Mouse (Mus musculus) neural tube, embryonic 15.5 days (tissue): Measurements from ENCODE around the gene Ankrd33. TPM values are rescaled to one million over a fixed set of nuclear protein-coding genes. Genes with fewer than 3 reads are reported as not detected.

Experiments
- ATAC-seq: fragments of 200-750 bp; cut with Nextera tagmentation; 2 replicates; pipeline ENCODE4 v1.8.0; 2017; ENCODE audit warnings: mild to moderate bottlenecking, moderate TSS enrichment, moderate library complexity; ENCODE audit not compliant: low FRiP score
- H3K27ac ChIP-seq: fragments of 300-500 bp; sonication (generic); replicated peaks from 2 replicates; pipeline ENCODE4 v1.5.1; 2015; ENCODE audit warnings: mild to moderate bottlenecking, inconsistent platforms
- H3K27me3 ChIP-seq: fragments of 300-500 bp; sonication (generic); replicated peaks from 2 replicates; pipeline ENCODE4 v1.6.1; 2015; ENCODE audit warnings: inconsistent platforms
- H3K36me3 ChIP-seq: fragments of 300-500 bp; sonication (generic); 2 replicates; pipeline ENCODE4 v1.6.1; 2015; ENCODE audit warnings: inconsistent platforms
- H3K4me1 ChIP-seq: fragments of 300-500 bp; sonication (generic); 2 replicates; pipeline ENCODE4 v1.6.1; 2015; ENCODE audit warnings: inconsistent platforms
- H3K4me2 ChIP-seq: fragments of 300-500 bp; sonication (generic); 2 replicates; pipeline ENCODE4 v1.6.1; 2015; ENCODE audit warnings: inconsistent platforms, mild to moderate bottlenecking, moderate library complexity
- H3K4me3 ChIP-seq: fragments of 300-500 bp; sonication (generic); replicated peaks from 2 replicates; pipeline ENCODE4 v1.5.1; 2015; ENCODE audit warnings: mild to moderate bottlenecking, inconsistent platforms
- H3K9ac ChIP-seq: fragments of 300-500 bp; sonication (generic); replicated peaks from 2 replicates; pipeline ENCODE4 v1.6.1; 2015; ENCODE audit warnings: mild to moderate bottlenecking, inconsistent platforms
- H3K9me3 ChIP-seq: fragments of 300-500 bp; sonication (generic); replicated peaks from 2 replicates; pipeline ENCODE4 v1.6.1; 2016; ENCODE audit warnings: inconsistent platforms
- WGBS: fragments of 180-500 bp; shearing (Covaris S2); methylation state at CpG from one replicate; pipeline ENCODE4 v1.1.7; 2015; ENCODE audit warnings: mixed read lengths; 5-methylcytosine and 5-hydroxymethylcytosine counted together
- polyA plus RNA-seq: library from polyadenylated mRNA; unstranded; fragments of >200 nt; fragmentation: Nextera tagmentation; extraction: Ambion mirVana; gene quantifications from 2 replicates; pipeline ENCODE4 v1.2.1, GENCODE M21; 2015

Gene Ankrd33
- not detected in 2 replicates for polyA plus RNA-seq

- H3K27ac ChIP-seq = no peak within 1 kb of the TSS
- no peaks in the 10 kb centered on the region for H3K27me3 ChIP-seq
- H3K9me3 ChIP-seq = no peaks in the 10 kb centered on the region
- no peak within 1 kb of the TSS for H3K4me3 ChIP-seq
- WGBS = 74% methylated on average over 5 of the region's 5 CpGs
- H3K4me1 ChIP-seq = no peaks in the 10 kb centered on the region
- no peak within 1 kb of the TSS for H3K9ac ChIP-seq
- H3K4me2 ChIP-seq = no peak within 1 kb of the TSS
- no peaks in the 10 kb centered on the region for H3K36me3 ChIP-seq
- no peak for ATAC-seq
Measured at GRCm38 (mm10) chr15:101115511-101116110, at the start of gene Ankrd33. Gene Ankrd33, plus strand, starts transcription at chr15:101115755.

- Histone ChIP-seq H3K4me1 (peaks cover 70% of the 10 kb centered on the region), H3K9me3 (no peaks in the 10 kb centered on the region), H3K9ac (no peak overlapping the region), H3K4me3 (no peak overlapping the region), H3K36me3 (no peaks in the 10 kb centered on the region), H3K27ac (no peak overlapping the region), H3K4me2 (no peak overlapping the region), H3K27me3 (no peaks in the 10 kb centered on the region)
- ATAC-seq = no peak
- WGBS = 9% methylated on average over 5 of the region's 6 CpGs
Measured at GRCm38 (mm10) chr15:101066364-101066847, 49.1 kb upstream of the Ankrd33 start.

GRCm38 (mm10) chr15:101066920-101067696, 48.4 kb upstream of the Ankrd33 start:
- H3K36me3 ChIP-seq = no peaks in the 10 kb centered on the region
- ATAC-seq = no peak
- H3K9me3 ChIP-seq = no peaks in the 10 kb centered on the region
- H3K27me3 ChIP-seq = no peaks in the 10 kb centered on the region
- H3K4me3 ChIP-seq = no peak overlapping the region
- no peak overlapping the region for H3K27ac ChIP-seq
- WGBS = 19% methylated on average over 7 of the region's 9 CpGs
- H3K4me1 ChIP-seq = peaks cover 70% of the 10 kb centered on the region
- H3K9ac ChIP-seq = no peak overlapping the region
- no peak overlapping the region for H3K4me2 ChIP-seq

GRCm38 (mm10) chr15:101068029-101068428, 47.5 kb upstream of the Ankrd33 start:
- WGBS = 53% methylated on average over 3 of the region's 3 CpGs
- H3K4me1 ChIP-seq = peaks cover 65% of the 10 kb centered on the region
- no peaks in the 10 kb centered on the region for H3K36me3 ChIP-seq
- no peak for ATAC-seq
- H3K27me3 ChIP-seq = no peaks in the 10 kb centered on the region
- H3K27ac ChIP-seq = no peak overlapping the region
- no peak overlapping the region for H3K4me2 ChIP-seq
- no peak overlapping the region for H3K4me3 ChIP-seq
- no peaks in the 10 kb centered on the region for H3K9me3 ChIP-seq
- no peak overlapping the region for H3K9ac ChIP-seq

GRCm38 (mm10) chr15:101068671-101069070, 46.9 kb upstream of the Ankrd33 start:
- Histone ChIP-seq H3K4me3 (no peak overlapping the region), H3K27me3 (no peaks in the 10 kb centered on the region), H3K9ac (no peak overlapping the region), H3K4me2 (no peak overlapping the region), H3K36me3 (no peaks in the 10 kb centered on the region), H3K9me3 (no peaks in the 10 kb centered on the region), H3K27ac (no peak overlapping the region), H3K4me1 (peaks cover 65% of the 10 kb centered on the region)
- WGBS = 52% methylated on average over 4 of the region's 4 CpGs
- no peak for ATAC-seq

GRCm38 (mm10) chr15:101069641-101070190, 45.8 kb upstream of the Ankrd33 start:
- Histone ChIP-seq H3K4me3 (no peak overlapping the region), H3K9me3 (no peaks in the 10 kb centered on the region), H3K27ac (no peak overlapping the region), H3K4me1 (peaks cover 71% of the 10 kb centered on the region), H3K4me2 (no peak overlapping the region), H3K27me3 (no peaks in the 10 kb centered on the region), H3K9ac (no peak overlapping the region), H3K36me3 (no peaks in the 10 kb centered on the region)
- WGBS = 37% methylated on average over 9 of the region's 9 CpGs
- no peak for ATAC-seq

- Histone ChIP-seq H3K36me3 (no peaks in the 10 kb centered on the region), H3K4me2 (no peak overlapping the region), H3K27ac (no peak overlapping the region), H3K9me3 (no peaks in the 10 kb centered on the region), H3K4me1 (peaks cover 70% of the 10 kb centered on the region), H3K27me3 (no peaks in the 10 kb centered on the region), H3K4me3 (no peak overlapping the region), H3K9ac (no peak overlapping the region)
- ATAC-seq = no peak
- 34% methylated on average over 5 of the region's 5 CpGs for WGBS
Measured at GRCm38 (mm10) chr15:101070762-101071161, 44.8 kb upstream of the Ankrd33 start.

GRCm38 (mm10) chr15:101072736-101073135, 42.8 kb upstream of the Ankrd33 start:
- Histone ChIP-seq H3K9ac (no peak overlapping the region), H3K27ac (no peak overlapping the region), H3K27me3 (no peaks in the 10 kb centered on the region), H3K36me3 (no peaks in the 10 kb centered on the region), H3K9me3 (no peaks in the 10 kb centered on the region), H3K4me1 (peaks cover 72% of the 10 kb centered on the region), H3K4me2 (no peak overlapping the region), H3K4me3 (no peak overlapping the region)
- WGBS = 70% methylated on average over 2 of the region's 2 CpGs
- ATAC-seq = no peak

- ATAC-seq = no peak
- Histone ChIP-seq H3K36me3 (no peaks in the 10 kb centered on the region), H3K27me3 (no peaks in the 10 kb centered on the region), H3K27ac (no peak overlapping the region), H3K9ac (no peak overlapping the region), H3K4me3 (no peak overlapping the region), H3K4me2 (no peak overlapping the region), H3K4me1 (peaks cover 69% of the 10 kb centered on the region), H3K9me3 (no peaks in the 10 kb centered on the region)
- 59% methylated on average over 5 of the region's 5 CpGs for WGBS
Measured at GRCm38 (mm10) chr15:101074067-101074466, 41.5 kb upstream of the Ankrd33 start.

GRCm38 (mm10) chr15:101075150-101075549, 40.4 kb upstream of the Ankrd33 start:
- no peak for ATAC-seq
- 72% methylated on average over 4 of the region's 4 CpGs for WGBS
- Histone ChIP-seq H3K9me3 (no peaks in the 10 kb centered on the region), H3K9ac (no peak overlapping the region), H3K4me2 (peak overlapping the region; percentile 77), H3K27ac (peak overlapping the region; percentile 87; the same call in 1 of the 2 replicates), H3K4me1 (peaks cover 63% of the 10 kb centered on the region), H3K4me3 (no peak overlapping the region), H3K27me3 (no peaks in the 10 kb centered on the region), H3K36me3 (no peaks in the 10 kb centered on the region)

- Histone ChIP-seq H3K27ac (peak overlapping the region; percentile 87), H3K9ac (peak overlapping the region; percentile 61)
- WGBS = 28% methylated on average over 5 of the region's 5 CpGs
Measured at GRCm38 (mm10) chr15:101075656-101076055, 39.9 kb upstream of the Ankrd33 start.

More at GRCm38 (mm10) chr15:101075656-101076055, 39.9 kb upstream of the Ankrd33 start:
- ATAC-seq = no peak
- H3K36me3 ChIP-seq = no peaks in the 10 kb centered on the region
- H3K4me3 ChIP-seq = peak overlapping the region; percentile 66
- H3K9me3 ChIP-seq = no peaks in the 10 kb centered on the region
- peaks cover 61% of the 10 kb centered on the region for H3K4me1 ChIP-seq
- no peaks in the 10 kb centered on the region for H3K27me3 ChIP-seq
- peak overlapping the region; percentile 77 for H3K4me2 ChIP-seq
